21 mouse cellular contexts compared by ENCODE assay signal in genomic region chr1:134080881-134081450, GRCm38 (mm10). TPM values are rescaled to one million over a fixed set of nuclear protein-coding genes. Genes with fewer than 3 reads are reported as not detected.
A peak's percentile ranks its signal among the peaks of the same experiment; 100 is the strongest.
DNase-seq lines count a peak whose midpoint lies in the region; ATAC-seq and TF ChIP-seq lines count a peak whose summit lies in the region.
"Had no signal": no experiment of that assay in that cellular context is flagged by ENCODE, and none has a peak within 500 bp of the region (broad histone marks: within the 10 kb centered on the region; RNA-seq: fewer than 3 reads in every experiment).

No protein-coding gene starts in this region.

- H3K4me3 ChIP-seq in heart, embryonic 13.5 days = no peak overlapping the region
- no peak overlapping the region for H3K4me3 ChIP-seq in heart, embryonic 12.5 days
- no peak overlapping the region for H3K4me3 ChIP-seq in liver, embryonic 14.5 days (ENCODE audit: insufficient read depth in 1 of 2, low read depth in 2 of 2, low read length in 2 of 2)
- H3K4me3 ChIP-seq: embryonic facial prominence, embryonic 10.5 days; forebrain, embryonic 13.5 days; hindbrain, embryonic 12.5 days; midbrain, embryonic 12.5 days had no signal

- no peaks in the 10 kb centered on the region for H3K9me3 ChIP-seq in heart, embryonic 13.5 days
- no peaks in the 10 kb centered on the region for H3K9me3 ChIP-seq in heart, embryonic 12.5 days (replicated peaks)
- H3K9me3 ChIP-seq in liver, embryonic 14.5 days (ENCODE audit: control insufficient read depth, low read length) = no peaks in the 10 kb centered on the region
- H3K9me3 ChIP-seq: embryonic facial prominence, embryonic 10.5 days; forebrain, embryonic 13.5 days; G1E; hindbrain, embryonic 12.5 days; midbrain, embryonic 12.5 days had no signal

- H3K27ac ChIP-seq in heart, embryonic 13.5 days (replicated peaks) = peak overlapping the region; percentile 92; the same call in 1 of the 2 replicates
- no peak overlapping the region for H3K27ac ChIP-seq in heart, embryonic 12.5 days (ENCODE audit: poor library complexity, severe bottlenecking)
- peak overlapping the region; percentile 80 for H3K27ac ChIP-seq in liver, embryonic 14.5 days

- ATAC-seq in heart, embryonic 13.5 days (ENCODE audit: extremely low read depth, insufficient number of reproducible peaks, low FRiP score, low TSS enrichment) = no peak
- ATAC-seq in heart, embryonic 12.5 days (ENCODE audit: insufficient number of reproducible peaks, low FRiP score) = no peak
- no peak for ATAC-seq in liver, embryonic 14.5 days (ENCODE audit: insufficient read depth)
- ATAC-seq: CD4-positive, CD25-positive, alpha-beta regulatory T cell, adult 4 months; forebrain, embryonic 13.5 days; inflammation-experienced regulatory T-cells, adult 6 months had no signal

- TF ChIP-seq EP300 in liver, embryonic 14.5 days (IDR thresholded peaks at IDR 0.05; ENCODE audit: low read depth) = no peak

- 84% methylated on average over 5 of the region's 5 CpGs for WGBS in heart, embryonic 13.5 days
- WGBS in heart, embryonic 12.5 days = 82% methylated on average over 5 of the region's 5 CpGs
- WGBS in liver, embryonic 14.5 days (ENCODE audit: insufficient replicate concordance) = 79% methylated on average over 5 of the region's 5 CpGs

- peaks cover 17% of the 10 kb centered on the region for H3K36me3 ChIP-seq in heart, embryonic 13.5 days
- peaks cover 13% of the 10 kb centered on the region for H3K36me3 ChIP-seq in heart, embryonic 12.5 days
- peaks cover 19% of the 10 kb centered on the region for H3K36me3 ChIP-seq in liver, embryonic 14.5 days (replicated peaks; ENCODE audit: control insufficient read depth, insufficient read depth, low read depth)

- H3K27me3 ChIP-seq in heart, embryonic 13.5 days (replicated peaks) = no peaks in the 10 kb centered on the region
- no peaks in the 10 kb centered on the region for H3K27me3 ChIP-seq in heart, embryonic 12.5 days (replicated peaks)
- no peaks in the 10 kb centered on the region for H3K27me3 ChIP-seq in liver, embryonic 14.5 days (ENCODE audit: control insufficient read depth, insufficient read depth, low read length)
- H3K27me3 ChIP-seq: forebrain, embryonic 13.5 days; hindbrain, embryonic 12.5 days; midbrain, embryonic 12.5 days had no signal

- DNase-seq in adrenal gland, adult (ENCODE audit: inconsistent age in 2 of 2, low spot score in 1 of 2) = peak; percentile 23 to 75
- DNase-seq in adrenal gland, postnatal 25 days = no peak
- peak; percentile 23 to 78 for DNase-seq in kidney, postnatal 25 days
- no peak for DNase-seq in kidney, postnatal 4 days
- no peak for DNase-seq in liver, embryonic 14.5 days (ENCODE audit: low read depth in 3 of 3, low spot score in 3 of 3)
- DNase-seq in spleen, postnatal 14 days (ENCODE audit: low spot score in 2 of 2) = no peak
- DNase-seq: cerebellum, adult 11 months; gastrocnemius, postnatal 36 days; lung, adult 2 months; right cerebral cortex, postnatal 25 days; thymus, postnatal 14 days had no signal

- H3K4me2 ChIP-seq in heart, embryonic 13.5 days = no peak overlapping the region
- H3K4me2 ChIP-seq in heart, embryonic 12.5 days = no peak overlapping the region
- H3K4me2 ChIP-seq in liver, embryonic 14.5 days (ENCODE audit: low read depth) = peak overlapping the region; percentile 92; the same call in 1 of the 2 replicates
- H3K4me2 ChIP-seq: hindbrain, embryonic 12.5 days; midbrain, embryonic 12.5 days had no signal

- H3K4me1 ChIP-seq in heart, embryonic 13.5 days = peaks cover 83% of the 10 kb centered on the region
- H3K4me1 ChIP-seq in heart, embryonic 12.5 days (replicated peaks) = peaks cover 64% of the 10 kb centered on the region
- H3K4me1 ChIP-seq in liver, embryonic 14.5 days (replicated peaks; ENCODE audit: control insufficient read depth in 2 of 2, insufficient read depth in 2 of 2, low read length in 1 of 2) = peaks cover 53 to 73% of the 10 kb centered on the region in 2 experiments

- no peak for TF ChIP-seq CTCF in liver, embryonic 14.5 days (IDR thresholded peaks at IDR 0.05; ENCODE audit: low read depth)

- H3K9ac ChIP-seq in heart, embryonic 13.5 days = peak overlapping the region; percentile 83; the same call in 1 of the 2 replicates
- no peak overlapping the region for H3K9ac ChIP-seq in heart, embryonic 12.5 days
- H3K9ac ChIP-seq in liver, embryonic 14.5 days (replicated peaks) = peak overlapping the region; percentile 84
- H3K9ac ChIP-seq: forebrain, embryonic 13.5 days; hindbrain, embryonic 12.5 days; midbrain, embryonic 12.5 days had no signal

RNA-seq across cellular contexts. Expression of gene Btg2, which starts 2.0 kb away (rescaled TPM):
- total RNA-seq in adrenal gland, postnatal 25 days (2021) = 17.8 and 18.1 TPM in 2 replicates
- 33.1 and 37.0 TPM in 2 replicates for polyA plus RNA-seq in heart, embryonic 13.5 days (2015; fragmentation: Nextera tagmentation; extraction: Ambion mirVana)
- polyA plus RNA-seq in heart, embryonic 12.5 days (2016; fragmentation: Nextera tagmentation; extraction: Ambion mirVana) = 37.8 and 40.4 TPM in 2 replicates
- 40.1 and 45.3 TPM in 2 replicates for polyA plus RNA-seq in liver, embryonic 14.5 days (2012; rRNA removed)
- polyA plus RNA-seq in liver, embryonic 14.5 days (2014; fragmentation: Nextera tagmentation; extraction: Ambion mirVana) = 78.2 and 85.2 TPM in 2 replicates

RNA-seq across cellular contexts. Expression of gene Chit1, which starts 30.1 kb away (rescaled TPM):
- not detected in 2 replicates for total RNA-seq in adrenal gland, postnatal 25 days (2021)
- 0.59 and 0.75 TPM in 2 replicates for polyA plus RNA-seq in heart, embryonic 13.5 days (2015; fragmentation: Nextera tagmentation; extraction: Ambion mirVana)
- polyA plus RNA-seq in heart, embryonic 12.5 days (2016; fragmentation: Nextera tagmentation; extraction: Ambion mirVana) = 0.32 and 0.49 TPM in 2 replicates
- polyA plus RNA-seq in liver, embryonic 14.5 days (2012; rRNA removed) = 0.08 and 0.09 TPM in 2 replicates
- polyA plus RNA-seq in liver, embryonic 14.5 days (2014; fragmentation: Nextera tagmentation; extraction: Ambion mirVana) = not detected in 2 replicates
- total RNA-seq: adrenal gland, adult 18-20 months; G1E; gastrocnemius, postnatal 36 days had no signal
- polyA plus RNA-seq: CD4-positive, CD25-positive, alpha-beta regulatory T cell, adult 4 months; embryonic facial prominence, embryonic 10.5 days; G1E; hindbrain, embryonic 12.5 days; inflammation-experienced regulatory T-cells, adult 6 months; midbrain, embryonic 12.5 days had no signal

RNA-seq across cellular contexts. Expression of gene Fmod, which starts 43.9 kb away (rescaled TPM):
- 4.7 and 5.0 TPM in 2 replicates for total RNA-seq in adrenal gland, postnatal 25 days (2021)
- polyA plus RNA-seq in heart, embryonic 13.5 days (2015; fragmentation: Nextera tagmentation; extraction: Ambion mirVana) = 22.8 and 26.3 TPM in 2 replicates
- 15.7 and 17.5 TPM in 2 replicates for polyA plus RNA-seq in heart, embryonic 12.5 days (2016; fragmentation: Nextera tagmentation; extraction: Ambion mirVana)
- polyA plus RNA-seq in liver, embryonic 14.5 days (2012; rRNA removed) = 1.1 TPM in 2 replicates
- polyA plus RNA-seq in liver, embryonic 14.5 days (2014; fragmentation: Nextera tagmentation; extraction: Ambion mirVana) = 1.1 and 1.6 TPM in 2 replicates
- polyA plus RNA-seq: CD4-positive, CD25-positive, alpha-beta regulatory T cell, adult 4 months; G1E; inflammation-experienced regulatory T-cells, adult 6 months had no signal

Comparison
In these comparisons a context has a peak if more than half of its experiments do, and no peak if none do; other contexts are left out.
1. DNase-seq: peak in adrenal gland, adult (2 of 2) and kidney, postnatal 25 days (2 of 2); none in adrenal gland, postnatal 25 days (single experiment), kidney, postnatal 4 days (0 of 2), liver, embryonic 14.5 days (0 of 3) and spleen, postnatal 14 days (0 of 2).